Mouse (Mus musculus): Measurements from ENCODE around the gene Galnt6. TPM values are rescaled to one million over a fixed set of nuclear protein-coding genes. Genes with fewer than 3 reads are reported as not detected.

The Galnt6 gene
- total RNA-seq, 2 experiments from 2014 or later = 0.62 to 1.3 TPM

GRCm38 (mm10) chr15:100722026-100722425 is 7.2 kb downstream of the Galnt6 start:
- no peak for DNase-seq

GRCm38 (mm10) chr15:100721445-100721844 is 7.7 kb downstream of the Galnt6 start:
- DNase-seq = no peak

- no peak for DNase-seq
Measured at GRCm38 (mm10) chr15:100720066-100720465, 9.1 kb downstream of the Galnt6 start.

- DNase-seq = no peak
Measured at GRCm38 (mm10) chr15:100719217-100719616, 10.0 kb downstream of the Galnt6 start.

- DNase-seq = no peak
Measured at GRCm38 (mm10) chr15:100718572-100718971, 10.6 kb downstream of the Galnt6 start.

GRCm38 (mm10) chr15:100717933-100718332 is 11.2 kb downstream of the Galnt6 start:
- no peak for DNase-seq

GRCm38 (mm10) chr15:100715399-100715993 is 13.7 kb downstream of the Galnt6 start:
- DNase-seq = no peak

GRCm38 (mm10) chr15:100714470-100714869 is 14.7 kb downstream of the Galnt6 start:
- DNase-seq = no peak

- DNase-seq = no peak
Measured at GRCm38 (mm10) chr15:100710838-100711237, 18.3 kb downstream of the Galnt6 start.

GRCm38 (mm10) chr15:100708433-100709078 is 20.6 kb downstream of the Galnt6 start:
- no peak for DNase-seq

GRCm38 (mm10) chr15:100706226-100706625 is 22.9 kb downstream of the Galnt6 start:
- peak in 1 of 2 experiments; percentile 54 for DNase-seq

GRCm38 (mm10) chr15:100705376-100705775 is 23.8 kb downstream of the Galnt6 start:
- no peak for DNase-seq

- no peak for DNase-seq
Measured at GRCm38 (mm10) chr15:100703913-100704312, 25.3 kb downstream of the Galnt6 start.

GRCm38 (mm10) chr15:100701856-100702255 is 27.3 kb downstream of the Galnt6 start:
- DNase-seq = no peak

GRCm38 (mm10) chr15:100701108-100701507 is 28.1 kb downstream of the Galnt6 start:
- no peak for DNase-seq

- no peak for DNase-seq
Measured at GRCm38 (mm10) chr15:100700424-100700823, 28.8 kb downstream of the Galnt6 start.

- DNase-seq = no peak
Measured at GRCm38 (mm10) chr15:100699386-100699785, 29.8 kb downstream of the Galnt6 start.

GRCm38 (mm10) chr15:100698078-100698477 is 31.1 kb downstream of the Galnt6 start:
- DNase-seq = no peak

GRCm38 (mm10) chr15:100694406-100694805 is 34.8 kb downstream of the Galnt6 start:
- DNase-seq = no peak

- no peak for DNase-seq
Measured at GRCm38 (mm10) chr15:100691990-100692389, 37.2 kb downstream of the Galnt6 start.

- no peak for DNase-seq
Measured at GRCm38 (mm10) chr15:100687430-100687971, 41.7 kb downstream of the Galnt6 start, which contains the start of gene Cela1. Cela1 (minus strand) TSS chr15:100687921.

GRCm38 (mm10) chr15:100686989-100687388 is 42.2 kb downstream of the Galnt6 start:
- peak in 1 of 2 experiments; percentile 27 for DNase-seq

- DNase-seq = no peak
Measured at GRCm38 (mm10) chr15:100686434-100686833, 42.7 kb downstream of the Galnt6 start.

GRCm38 (mm10) chr15:100685849-100686248 is 43.3 kb downstream of the Galnt6 start:
- no peak for DNase-seq

Data from heart, adult 18-20 months (tissue).